ENCODE assay signal across 9 mouse cellular contexts in the genomic region with DNA sequence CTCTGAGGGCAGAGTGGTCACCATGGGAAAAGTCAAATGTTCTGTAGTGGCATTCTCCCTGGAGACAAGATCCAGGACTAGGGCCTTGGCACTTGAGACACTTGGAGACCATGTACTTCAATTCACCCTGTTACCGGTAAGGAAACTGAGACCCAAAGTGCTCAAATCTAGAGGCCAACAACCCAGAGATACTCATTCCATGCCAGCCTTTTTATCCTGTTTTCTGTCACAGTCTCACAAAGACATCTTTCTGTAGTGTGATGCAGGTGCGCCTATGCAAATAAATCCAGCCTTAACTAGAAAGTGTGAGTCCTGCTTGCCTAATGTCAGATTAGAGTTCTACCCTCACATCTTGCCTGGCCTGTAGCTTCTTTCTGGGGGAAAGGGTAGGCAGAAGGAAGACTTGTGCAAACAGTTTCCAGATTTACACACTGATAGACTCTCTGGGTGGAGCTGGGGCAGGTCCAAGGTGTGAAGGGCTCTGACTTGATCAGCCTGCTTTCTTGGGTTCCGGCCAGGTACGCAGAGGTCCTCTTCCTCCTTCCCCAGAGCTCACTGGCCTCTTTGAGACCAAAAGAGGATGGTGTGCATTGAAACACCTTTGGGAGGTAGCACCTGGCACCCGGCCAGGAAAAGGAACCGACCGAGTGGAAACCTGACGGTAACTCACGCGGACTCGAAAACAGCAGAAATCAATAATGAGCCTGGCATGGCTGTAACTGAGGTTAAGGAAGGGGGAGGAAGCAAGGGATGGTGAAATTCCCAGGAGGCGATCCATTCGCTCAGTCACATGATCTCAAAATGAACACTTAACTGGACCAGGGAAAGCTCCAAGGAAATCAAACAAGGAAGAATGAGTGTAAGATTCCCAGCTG. TPM values are rescaled to one million over a fixed set of nuclear protein-coding genes. Genes with fewer than 3 reads are reported as not detected.
DNase-seq lines count a peak whose midpoint lies in the region; ATAC-seq and TF ChIP-seq lines count a peak whose summit lies in the region.
"Had no signal": no experiment of that assay in that cellular context is flagged by ENCODE, and none has a peak within 500 bp of the region (broad histone marks: within the 10 kb centered on the region; RNA-seq: fewer than 3 reads in every experiment).

No protein-coding gene starts in this region.

- intact Hi-C loops in heart, postnatal 36 days (cut with DNase I) = no loop called here

- no peak for DNase-seq in limb, embryonic 10.5 days (ENCODE audit: low spot score)
- peak; percentile 62 for DNase-seq in lung, adult 2 months
- peak; percentile 43 for DNase-seq in urinary bladder, adult 2 months (ENCODE audit: low spot score)
- DNase-seq in heart, postnatal 36 days = no peak
- DNase-seq in spleen, postnatal 10 days (ENCODE audit: low spot score in 2 of 2) = no peak

- H3K4me2 ChIP-seq in limb, embryonic 12.5 days = peak overlapping the region; percentile 35
- peak overlapping the region; percentile 39 for H3K4me2 ChIP-seq in intestine, embryonic 15.5 days (replicated peaks)
- no peak overlapping the region for H3K4me2 ChIP-seq in forebrain, embryonic 15.5 days (replicated peaks)

- 0 out of 2 replicates have a peak overlapping the region, but pooled peaks have one; percentile 23 for H3K27ac ChIP-seq in limb, embryonic 12.5 days
- no peak overlapping the region for H3K27ac ChIP-seq in limb, embryonic 10.5 days
- peak overlapping the region; percentile 82 for H3K27ac ChIP-seq in intestine, embryonic 15.5 days
- H3K27ac ChIP-seq in forebrain, embryonic 15.5 days (replicated peaks) = no peak overlapping the region

- H3K9ac ChIP-seq in limb, embryonic 12.5 days (replicated peaks) = no peak overlapping the region
- no peak overlapping the region for H3K9ac ChIP-seq in intestine, embryonic 15.5 days
- no peak overlapping the region for H3K9ac ChIP-seq in forebrain, embryonic 15.5 days (replicated peaks)

- H3K4me3 ChIP-seq in limb, embryonic 12.5 days (replicated peaks) = no peak overlapping the region
- H3K4me3 ChIP-seq in limb, embryonic 10.5 days = no peak overlapping the region
- no peak overlapping the region; the same call in 1 of the 2 replicates for H3K4me3 ChIP-seq in intestine, embryonic 15.5 days (replicated peaks)
- peak overlapping the region; percentile 42 for H3K4me3 ChIP-seq in lung, adult 2 months (replicated peaks; ENCODE audit: extremely low read depth, low read depth, low read length)
- H3K4me3 ChIP-seq in forebrain, embryonic 15.5 days = no peak overlapping the region

- H3K4me1 ChIP-seq in limb, embryonic 12.5 days (replicated peaks) = peaks cover 13% of the 10 kb centered on the region
- peaks cover 9% of the 10 kb centered on the region for H3K4me1 ChIP-seq in limb, embryonic 10.5 days
- peaks cover 9% of the 10 kb centered on the region; the same call in 1 of the 2 replicates for H3K4me1 ChIP-seq in intestine, embryonic 15.5 days (replicated peaks)
- H3K4me1 ChIP-seq in lung, adult 2 months (ENCODE audit: control insufficient read depth, insufficient read depth, low read length) = 0 out of 2 replicates have a peak, but pooled peaks cover 2% of the 10 kb centered on the region
- no peaks in the 10 kb centered on the region for H3K4me1 ChIP-seq in forebrain, embryonic 15.5 days

- TF ChIP-seq CTCF in lung, adult 2 months (IDR thresholded peaks at IDR 0.05; ENCODE audit: insufficient read depth, low read length) = no peak

- TF ChIP-seq POLR2A in lung, adult 2 months (IDR thresholded peaks at IDR 0.05; ENCODE audit: borderline replicate concordance, extremely low read depth, low read depth, low read length) = no peak

- no peak; the same call in 1 of the 2 replicates for ATAC-seq in limb, embryonic 12.5 days (ENCODE audit: insufficient number of reproducible peaks, insufficient read depth, low FRiP score, low TSS enrichment, low read depth)
- peak; percentile 94 for ATAC-seq in intestine, embryonic 15.5 days
- ATAC-seq in forebrain, embryonic 15.5 days (replicated peaks) = no peak

- 54% methylated on average over 13 of the region's 13 CpGs for WGBS in limb, embryonic 12.5 days
- WGBS in limb, embryonic 10.5 days = 85% methylated on average over 13 of the region's 13 CpGs
- 50% methylated on average over 13 of the region's 13 CpGs for WGBS in intestine, embryonic 15.5 days
- WGBS in lung, adult 2 months = 52% methylated on average over 13 of the region's 13 CpGs
- 56% methylated on average over 13 of the region's 13 CpGs for WGBS in forebrain, embryonic 15.5 days

- H3K36me3 ChIP-seq in limb, embryonic 12.5 days = no peaks in the 10 kb centered on the region
- no peaks in the 10 kb centered on the region for H3K36me3 ChIP-seq in limb, embryonic 10.5 days
- H3K36me3 ChIP-seq in intestine, embryonic 15.5 days = no peaks in the 10 kb centered on the region
- no peaks in the 10 kb centered on the region for H3K36me3 ChIP-seq in forebrain, embryonic 15.5 days
- H3K36me3 ChIP-seq: G1E had no signal

- 0 out of 2 replicates have a peak, but pooled peaks cover 4% of the 10 kb centered on the region for H3K27me3 ChIP-seq in limb, embryonic 12.5 days
- no peaks in the 10 kb centered on the region for H3K27me3 ChIP-seq in limb, embryonic 10.5 days (ENCODE audit: low read depth, poor library complexity, severe bottlenecking)
- no peaks in the 10 kb centered on the region for H3K27me3 ChIP-seq in intestine, embryonic 15.5 days (replicated peaks)
- no peaks in the 10 kb centered on the region for H3K27me3 ChIP-seq in forebrain, embryonic 15.5 days

- H3K9me3 ChIP-seq in limb, embryonic 12.5 days = no peaks in the 10 kb centered on the region
- no peaks in the 10 kb centered on the region for H3K9me3 ChIP-seq in limb, embryonic 10.5 days (replicated peaks)
- H3K9me3 ChIP-seq in intestine, embryonic 15.5 days = no peaks in the 10 kb centered on the region
- H3K9me3 ChIP-seq in forebrain, embryonic 15.5 days = no peaks in the 10 kb centered on the region
- H3K9me3 ChIP-seq: G1E had no signal

RNA-seq across cellular contexts. Expression of a gene that starts 13.2 kb away (rescaled TPM):
- 84.1 and 88.4 TPM in 2 replicates for polyA plus RNA-seq in limb, embryonic 12.5 days (2016; fragmentation: Nextera tagmentation; extraction: Ambion mirVana)
- polyA plus RNA-seq in limb, embryonic 10.5 days (2016; fragmentation: Nextera tagmentation; extraction: Ambion mirVana) = 104 and 105 TPM in 2 replicates
- 78.9 and 79.5 TPM in 2 replicates for polyA plus RNA-seq in intestine, embryonic 15.5 days (2015; fragmentation: Nextera tagmentation; extraction: Ambion mirVana)
- 10.8 and 15.6 TPM in 2 replicates for polyA plus RNA-seq in lung, adult 2 months (2012; rRNA removed)
- polyA plus RNA-seq in urinary bladder, adult 2 months (2012; rRNA removed) = 39.3 and 40.1 TPM in 2 replicates
- 10 to 100 TPM; 22.1 to 30.2 TPM for total RNA-seq in heart, postnatal 36 days (2021)
- 107 and 110 TPM in 2 replicates for polyA plus RNA-seq in forebrain, embryonic 15.5 days (2015; fragmentation: Nextera tagmentation; extraction: Ambion mirVana)

Comparison
In these comparisons a context has a peak if more than half of its experiments do, and no peak if none do; other contexts are left out.
1. H3K27ac ChIP-seq: peak in limb, embryonic 12.5 days (single experiment) and intestine, embryonic 15.5 days (single experiment); none in limb, embryonic 10.5 days (single experiment) and forebrain, embryonic 15.5 days (single experiment).
2. DNase-seq: peak in lung, adult 2 months (single experiment) and urinary bladder, adult 2 months (single experiment); none in limb, embryonic 10.5 days (single experiment), heart, postnatal 36 days (0 of 2) and spleen, postnatal 10 days (0 of 2).